Mouse (Mus musculus): Measurements from ENCODE around the gene Cavin2. TPM values are rescaled to one million over a fixed set of nuclear protein-coding genes. Genes with fewer than 3 reads are reported as not detected.

Cavin2 gene
- 1.5 and 2.1 TPM in 2 replicates for polyA plus RNA-seq (2015; fragmentation: Nextera tagmentation; extraction: Ambion mirVana)

DNA sequence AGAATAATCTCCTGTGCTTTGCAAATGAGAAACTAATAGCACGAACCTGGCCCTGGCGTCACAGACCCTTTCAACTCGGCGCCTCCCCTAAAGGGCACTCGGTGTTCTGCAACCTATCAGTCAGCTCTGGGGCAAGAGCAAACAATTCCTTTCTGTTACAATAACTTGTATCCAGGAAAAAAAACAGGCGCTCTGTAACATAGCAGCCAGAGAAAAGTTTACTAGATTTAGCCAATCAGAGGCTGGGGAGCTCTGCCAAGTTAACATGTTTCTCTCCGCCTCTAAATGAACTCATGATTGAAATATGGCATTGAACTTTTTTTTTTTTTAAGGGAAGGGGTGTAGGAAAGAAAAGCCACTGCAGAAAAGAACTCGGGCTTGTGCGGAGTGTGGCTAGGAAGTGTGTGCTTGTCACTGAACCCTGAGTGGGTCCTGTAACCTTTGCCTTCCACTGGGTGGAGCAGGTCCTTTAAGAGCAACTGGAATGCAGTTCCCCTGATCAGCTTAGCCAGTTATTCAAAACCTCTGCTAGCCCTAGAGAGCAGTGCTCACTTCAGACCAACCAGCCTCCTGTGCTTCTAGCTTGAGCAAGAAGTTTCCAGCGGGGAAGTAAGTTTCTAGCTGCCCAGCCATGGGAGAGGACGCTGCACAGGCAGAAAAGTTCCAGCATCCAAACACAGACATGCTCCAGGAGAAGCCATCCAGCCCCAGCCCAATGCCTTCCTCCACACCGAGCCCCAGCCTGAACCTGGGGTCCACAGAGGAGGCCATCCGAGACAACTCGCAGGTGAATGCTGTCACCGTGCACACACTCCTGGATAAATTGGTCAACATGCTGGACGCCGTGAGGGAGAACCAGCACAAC is at the start of gene Cavin2:
Gene Cavin2, plus strand, starts transcription at position 372 of the 865 bp plus-strand sequence.
- 0 out of 2 replicates have a peak, but pooled peaks have one; percentile 33 for ATAC-seq
- H3K4me2 ChIP-seq: no peak within 1 kb of the TSS
- 63% methylated on average over 17 of the region's 17 CpGs for WGBS
- no peak within 1 kb of the TSS for H3K9ac ChIP-seq
- H3K27me3 ChIP-seq: no peaks in the 10 kb centered on the region
- no peaks in the 10 kb centered on the region for H3K36me3 ChIP-seq (ENCODE audit: poor library complexity, severe bottlenecking)
- H3K27ac ChIP-seq: no peak within 1 kb of the TSS
- no peak within 1 kb of the TSS for H3K4me3 ChIP-seq
- H3K9me3 ChIP-seq (replicated peaks): no peaks in the 10 kb centered on the region
- peaks cover 23% of the 10 kb centered on the region for H3K4me1 ChIP-seq

DNA sequence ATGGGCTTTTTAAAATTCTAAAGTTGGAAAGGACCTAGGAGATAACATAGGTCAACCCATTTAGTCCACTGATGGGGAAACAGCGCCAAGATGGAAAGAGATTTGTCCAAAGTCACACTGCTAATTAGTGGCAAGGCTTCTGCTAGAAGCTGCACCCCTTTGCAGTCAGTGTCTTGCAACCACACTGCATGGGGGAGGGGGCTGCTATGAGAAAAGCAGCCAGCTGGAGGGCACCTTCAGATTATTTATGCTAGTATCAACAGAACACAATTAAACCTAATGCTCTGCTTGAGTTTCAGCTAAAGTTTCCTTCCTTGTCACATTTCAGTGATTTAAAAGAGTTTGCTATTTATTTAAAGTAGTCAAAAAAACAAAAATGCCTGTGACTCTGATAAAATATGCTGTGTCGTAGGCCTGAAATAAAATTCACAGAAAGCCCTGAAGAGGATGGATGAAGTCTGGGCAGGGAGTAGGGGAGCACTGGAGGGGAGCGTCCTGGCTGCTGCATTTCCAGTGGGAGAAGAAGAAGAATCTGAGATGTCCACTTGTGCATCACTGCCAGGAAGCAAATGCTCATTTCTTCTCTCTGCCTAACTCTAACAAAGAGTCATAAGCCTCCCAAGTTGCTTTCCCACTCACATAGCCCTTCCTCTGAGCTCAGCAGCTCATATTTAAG is 47.5 kb upstream of the Cavin2 start:
- no peaks in the 10 kb centered on the region for H3K27me3 ChIP-seq
- WGBS: 73% methylated on average over 3 of the region's 3 CpGs
- H3K4me3 ChIP-seq: no peak overlapping the region
- no peaks in the 10 kb centered on the region for H3K36me3 ChIP-seq (ENCODE audit: poor library complexity, severe bottlenecking)
- 0 out of 2 replicates have a peak, but pooled peaks have one; percentile 27 for ATAC-seq
- no peaks in the 10 kb centered on the region for H3K9me3 ChIP-seq (replicated peaks)
- H3K4me1 ChIP-seq: no peaks in the 10 kb centered on the region
- H3K4me2 ChIP-seq: no peak overlapping the region
- H3K9ac ChIP-seq: no peak overlapping the region
- no peak overlapping the region for H3K27ac ChIP-seq

GRCm38 (mm10) chr1:51243294-51243693 is 45.6 kb upstream of the Cavin2 start:
- Histone ChIP-seq H3K36me3 (ENCODE audit: poor library complexity, severe bottlenecking) (no peaks in the 10 kb centered on the region), H3K9me3 (replicated peaks) (no peaks in the 10 kb centered on the region), H3K9ac (no peak overlapping the region), H3K4me2 (no peak overlapping the region), H3K4me1 (no peaks in the 10 kb centered on the region), H3K27me3 (no peaks in the 10 kb centered on the region), H3K4me3 (no peak overlapping the region), H3K27ac (no peak overlapping the region)
- WGBS: 97% methylated on average over 3 of the region's 3 CpGs
- no peak for ATAC-seq

DNA sequence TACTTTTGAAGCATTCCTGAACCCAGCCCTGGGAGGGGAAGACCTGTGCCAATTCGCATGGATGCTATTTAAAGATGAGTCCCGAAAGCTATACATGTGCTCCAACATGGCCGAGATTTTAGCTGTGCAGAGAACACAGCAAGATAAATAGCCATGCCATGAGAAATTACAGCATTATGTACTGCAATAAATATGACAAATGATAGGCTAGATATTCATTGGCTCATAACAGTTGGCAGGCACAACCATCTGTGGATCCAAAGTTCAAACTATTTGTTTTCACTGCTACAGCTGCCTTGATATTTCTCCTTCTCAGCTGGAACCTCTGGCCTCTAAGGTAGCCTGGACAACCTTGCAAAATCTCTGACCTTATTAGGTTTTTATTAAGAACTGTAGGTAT is 45.1 kb upstream of the Cavin2 start:
- Histone ChIP-seq H3K36me3 (ENCODE audit: poor library complexity, severe bottlenecking) (no peaks in the 10 kb centered on the region), H3K9me3 (replicated peaks) (no peaks in the 10 kb centered on the region), H3K4me1 (no peaks in the 10 kb centered on the region), H3K27ac (no peak overlapping the region), H3K9ac (no peak overlapping the region), H3K27me3 (no peaks in the 10 kb centered on the region), H3K4me2 (no peak overlapping the region), H3K4me3 (no peak overlapping the region)
- ATAC-seq: no peak
- WGBS: 92% methylated on average over 3 of the region's 3 CpGs

DNA sequence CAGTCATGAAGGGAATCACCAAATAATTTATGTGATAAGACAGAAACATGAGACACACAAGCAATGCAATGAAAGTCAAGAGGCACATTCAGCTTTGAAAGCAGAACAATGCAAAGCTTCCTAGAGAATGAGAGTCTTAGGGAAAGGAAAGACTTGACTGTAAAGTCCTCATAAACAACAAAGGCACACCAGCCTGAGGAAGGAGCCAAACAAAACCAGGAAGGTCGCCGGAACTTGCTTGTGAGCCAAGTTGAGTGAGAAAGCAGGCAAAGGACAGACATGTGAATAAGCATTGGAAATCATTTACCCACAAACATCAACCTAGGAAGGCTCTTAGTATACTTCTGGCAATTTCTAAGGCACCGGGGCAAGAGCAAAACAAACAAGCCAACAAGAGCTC is 43.5 kb upstream of the Cavin2 start:
- Histone ChIP-seq H3K36me3 (ENCODE audit: poor library complexity, severe bottlenecking) (no peaks in the 10 kb centered on the region), H3K4me2 (no peak overlapping the region), H3K9ac (no peak overlapping the region), H3K27me3 (no peaks in the 10 kb centered on the region), H3K4me1 (no peaks in the 10 kb centered on the region), H3K9me3 (replicated peaks) (no peaks in the 10 kb centered on the region), H3K27ac (no peak overlapping the region), H3K4me3 (no peak overlapping the region)
- WGBS: 82% methylated on average over 3 of the region's 3 CpGs
- no peak for ATAC-seq

DNA sequence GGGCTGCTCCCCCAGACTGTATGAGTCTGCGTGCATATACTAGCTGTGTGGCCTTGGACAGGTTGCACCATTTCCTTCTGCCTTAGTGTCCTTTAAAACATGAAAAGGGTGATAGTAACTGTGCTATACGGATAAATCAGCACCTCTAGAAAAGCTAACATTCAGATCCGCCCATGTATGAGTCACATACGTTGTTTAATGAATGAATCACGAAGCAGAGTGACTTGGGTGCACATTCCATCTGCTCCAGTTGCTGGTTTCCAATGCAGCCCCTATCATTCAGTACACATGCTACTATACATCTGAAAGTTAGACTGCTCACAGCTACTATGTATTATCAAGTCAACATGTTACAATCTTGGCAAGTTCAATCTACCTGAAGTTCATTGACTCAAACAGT is 38.6 kb upstream of the Cavin2 start:
- Histone ChIP-seq H3K36me3 (ENCODE audit: poor library complexity, severe bottlenecking) (no peaks in the 10 kb centered on the region), H3K9ac (no peak overlapping the region), H3K4me3 (no peak overlapping the region), H3K27me3 (no peaks in the 10 kb centered on the region), H3K9me3 (replicated peaks) (no peaks in the 10 kb centered on the region), H3K27ac (no peak overlapping the region), H3K4me1 (no peaks in the 10 kb centered on the region), H3K4me2 (no peak overlapping the region)
- no peak for ATAC-seq
- WGBS: 92% methylated on average over 5 of the region's 5 CpGs

DNA sequence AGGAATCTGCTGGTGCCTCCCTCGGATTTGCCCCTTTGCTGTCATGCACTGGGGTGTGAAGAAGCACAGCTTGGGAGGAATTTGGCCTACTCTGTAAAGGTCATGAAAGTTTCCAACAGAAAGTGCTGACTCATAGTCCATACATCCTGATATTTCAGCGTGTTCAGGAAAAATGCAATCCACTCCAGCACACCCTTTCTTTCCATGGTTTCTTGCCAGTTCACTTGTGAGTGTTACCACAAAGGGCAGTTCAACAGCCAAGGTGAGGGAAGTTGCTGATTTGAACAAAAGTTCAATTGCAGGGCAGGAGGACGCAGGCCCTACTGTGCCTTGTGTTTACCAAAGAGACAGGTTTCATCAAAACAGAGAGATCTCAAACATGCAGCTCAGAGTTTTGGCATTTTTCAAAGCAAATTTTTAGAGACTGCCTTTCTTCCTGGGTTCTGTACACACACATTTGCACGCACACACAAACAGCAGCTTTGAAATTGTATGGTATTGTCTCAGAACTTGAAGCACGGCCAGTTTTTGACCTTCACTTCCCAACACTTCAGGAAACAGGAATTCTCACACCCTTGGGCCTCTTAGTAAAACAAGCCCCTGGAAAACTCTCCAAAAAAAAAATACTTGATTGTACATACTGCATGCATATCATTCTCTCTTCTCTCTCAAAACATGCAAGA is 23.7 kb upstream of the Cavin2 start:
- Histone ChIP-seq H3K4me2 (no peak overlapping the region), H3K9ac (no peak overlapping the region), H3K4me1 (0 out of 2 replicates have a peak, but pooled peaks cover 4% of the 10 kb centered on the region), H3K36me3 (ENCODE audit: poor library complexity, severe bottlenecking) (no peaks in the 10 kb centered on the region), H3K27ac (no peak overlapping the region), H3K27me3 (no peaks in the 10 kb centered on the region; the same call in 1 of the 2 replicates), H3K4me3 (no peak overlapping the region), H3K9me3 (replicated peaks) (no peaks in the 10 kb centered on the region)
- WGBS: 63% methylated on average over 5 of the region's 5 CpGs
- no peak for ATAC-seq

GRCm38 (mm10) chr1:51265926-51266325 is 23.0 kb upstream of the Cavin2 start:
- Histone ChIP-seq H3K27me3 (peaks cover 3% of the 10 kb centered on the region; the same call in 1 of the 2 replicates), H3K4me1 (0 out of 2 replicates have a peak, but pooled peaks cover 4% of the 10 kb centered on the region), H3K36me3 (ENCODE audit: poor library complexity, severe bottlenecking) (no peaks in the 10 kb centered on the region), H3K9ac (no peak overlapping the region), H3K27ac (no peak overlapping the region), H3K4me3 (no peak overlapping the region), H3K4me2 (no peak overlapping the region), H3K9me3 (replicated peaks) (no peaks in the 10 kb centered on the region)
- 63% methylated on average over 2 of the region's 2 CpGs for WGBS
- ATAC-seq: no peak

- WGBS: 65% methylated on average over 5 of the region's 5 CpGs
- Histone ChIP-seq H3K4me1 (0 out of 2 replicates have a peak, but pooled peaks cover 4% of the 10 kb centered on the region), H3K9me3 (replicated peaks) (no peaks in the 10 kb centered on the region), H3K27ac (no peak overlapping the region), H3K36me3 (ENCODE audit: poor library complexity, severe bottlenecking) (no peaks in the 10 kb centered on the region), H3K27me3 (peaks cover 12% of the 10 kb centered on the region; the same call in 1 of the 2 replicates), H3K4me2 (no peak overlapping the region), H3K9ac (no peak overlapping the region), H3K4me3 (no peak overlapping the region)
- ATAC-seq: peak; percentile 65; the same call in 1 of the 2 replicates
Observed at GRCm38 (mm10) chr1:51267125-51267524, 21.8 kb upstream of the Cavin2 start.

GRCm38 (mm10) chr1:51268225-51268624 is 20.7 kb upstream of the Cavin2 start:
- H3K36me3 ChIP-seq (ENCODE audit: poor library complexity, severe bottlenecking): no peaks in the 10 kb centered on the region
- H3K4me2 ChIP-seq: no peak overlapping the region
- H3K27me3 ChIP-seq: peaks cover 12% of the 10 kb centered on the region; the same call in 1 of the 2 replicates
- H3K9me3 ChIP-seq (replicated peaks): no peaks in the 10 kb centered on the region
- no peak overlapping the region for H3K27ac ChIP-seq
- H3K4me1 ChIP-seq: 0 out of 2 replicates have a peak, but pooled peaks cover 6% of the 10 kb centered on the region
- no peak for ATAC-seq
- WGBS: 97% methylated on average over 2 of the region's 2 CpGs
- no peak overlapping the region for H3K4me3 ChIP-seq
- no peak overlapping the region for H3K9ac ChIP-seq

DNA sequence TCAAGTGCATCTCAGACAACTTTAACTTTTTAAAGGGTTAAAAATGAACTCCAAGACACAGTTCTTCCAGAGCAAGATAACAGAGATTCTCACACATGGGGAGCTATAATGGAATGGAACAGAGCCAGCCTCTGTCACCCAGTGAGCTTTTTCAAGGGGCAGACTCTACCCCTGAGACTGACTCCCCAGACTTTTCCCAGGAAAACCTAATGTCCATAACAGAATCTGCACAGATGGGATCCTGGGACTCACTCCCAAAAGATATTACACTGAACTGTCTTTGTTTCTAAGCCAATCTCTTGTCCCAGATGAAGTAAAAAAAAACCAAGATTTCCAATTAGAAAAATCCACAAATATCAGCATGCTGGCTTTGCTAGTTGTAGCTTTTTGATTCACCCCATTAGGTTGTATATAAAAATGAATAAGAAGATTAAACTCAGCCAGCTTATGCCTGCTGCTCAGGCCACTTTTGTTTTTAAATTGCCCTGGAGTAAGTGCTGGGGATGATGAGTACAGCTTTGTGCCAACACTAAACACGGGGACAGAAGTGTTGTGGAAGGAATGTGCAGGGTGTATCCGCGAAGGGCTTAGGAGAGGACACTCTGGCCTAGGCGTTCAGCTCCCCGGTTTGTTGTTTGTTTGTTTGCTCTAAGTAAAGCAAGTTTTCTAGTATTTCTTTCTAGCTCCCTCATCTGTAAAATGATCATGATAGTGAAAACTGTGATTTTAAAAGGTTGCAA is 18.6 kb upstream of the Cavin2 start:
- H3K9ac ChIP-seq: no peak overlapping the region
- WGBS: 49% methylated on average over 5 of the region's 5 CpGs
- no peak overlapping the region for H3K4me2 ChIP-seq
- ATAC-seq: no peak
- 0 out of 2 replicates have a peak, but pooled peaks cover 13% of the 10 kb centered on the region for H3K4me1 ChIP-seq
- no peaks in the 10 kb centered on the region for H3K36me3 ChIP-seq (ENCODE audit: poor library complexity, severe bottlenecking)
- no peaks in the 10 kb centered on the region for H3K9me3 ChIP-seq (replicated peaks)
- no peak overlapping the region for H3K27ac ChIP-seq
- no peak overlapping the region for H3K4me3 ChIP-seq
- H3K27me3 ChIP-seq: peaks cover 12% of the 10 kb centered on the region; the same call in 1 of the 2 replicates
